Mouse (Mus musculus): ENCODE data around the gene Slco3a1.

DNA sequence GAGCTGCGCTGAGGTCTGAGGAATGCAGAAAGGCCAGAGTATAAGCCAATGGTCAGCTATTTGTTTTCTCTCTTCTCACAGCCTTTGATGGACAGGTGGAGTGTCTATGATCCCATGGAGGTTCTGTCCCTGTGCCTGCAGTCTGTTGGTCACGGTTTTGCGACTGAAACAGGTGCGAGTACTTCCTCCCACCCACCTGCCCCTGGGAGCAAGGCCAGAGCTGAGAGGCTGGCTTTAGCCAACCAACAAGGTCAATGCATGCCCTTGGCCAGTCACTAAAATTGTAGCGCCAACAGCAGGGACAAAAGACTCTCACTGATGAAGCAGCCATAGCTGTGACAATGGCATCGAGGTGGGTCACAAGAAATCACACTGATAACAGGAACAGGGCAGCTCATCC is 154.9 kb downstream of the Slco3a1 start:
- TF ChIP-seq POLR2A (IDR thresholded peaks at IDR 0.05; ENCODE audit: borderline replicate concordance, insufficient read depth, low read length) (no peak), CTCF (IDR thresholded peaks at IDR 0.05; ENCODE audit: borderline replicate concordance, insufficient read depth, low read depth, low read length) (no peak)

Data from cerebellum, adult 2 months (tissue).